Mouse (Mus musculus) kidney, embryonic 16.5 days (tissue): ENCODE results near the gene Slc1a6. TPM values are rescaled to one million over a fixed set of nuclear protein-coding genes. Genes with fewer than 3 reads are reported as not detected.
A peak's percentile ranks its signal among the peaks of the same experiment; 100 is the strongest.
"Not testable (repeated sequence)": the region's sequence is repeated elsewhere in the genome, so short reads cannot be mapped to it uniquely, and the experiment has no call there.

ENCODE experiments used
- ATAC-seq: fragments of 200-750 bp; cut with Nextera tagmentation; 2 replicates; pipeline ENCODE4 v1.8.0; 2017; ENCODE audit warnings: moderate TSS enrichment; ENCODE audit not compliant: low FRiP score, low TSS enrichment
- H3K27ac ChIP-seq: fragments of 300-500 bp; sonication (generic); 2 replicates; pipeline ENCODE4 v1.5.1; 2014; ENCODE audit warnings: low read length
- H3K27me3 ChIP-seq: fragments of 300-500 bp; sonication (generic); 2 replicates; pipeline ENCODE4 v1.6.1; 2014; ENCODE audit warnings: low read length, control low read depth, mixed read lengths; ENCODE audit not compliant: insufficient read depth
- H3K36me3 ChIP-seq: fragments of 300-500 bp; sonication (generic); 2 replicates; pipeline ENCODE4 v1.6.1; 2014; ENCODE audit warnings: low read length, control low read depth, mixed read lengths; ENCODE audit not compliant: insufficient read depth
- H3K4me1 ChIP-seq: fragments of 300-500 bp; sonication (generic); 2 replicates; pipeline ENCODE4 v1.6.1; 2014; ENCODE audit warnings: low read length, control low read depth, mixed read lengths; ENCODE audit not compliant: insufficient read depth
- H3K4me2 ChIP-seq: fragments of 300-500 bp; sonication (generic); replicated peaks from 2 replicates; pipeline ENCODE4 v1.6.1; 2014; ENCODE audit warnings: low read depth, low read length
- H3K4me3 ChIP-seq: fragments of 300-500 bp; sonication (generic); 2 replicates; pipeline ENCODE4 v1.5.1; 2014; ENCODE audit warnings: mild to moderate bottlenecking, low read length
- H3K9ac ChIP-seq: fragments of 300-500 bp; sonication (generic); replicated peaks from 2 replicates; pipeline ENCODE4 v1.6.1; 2014; ENCODE audit warnings: low read length
- H3K9me3 ChIP-seq: fragments of 300-500 bp; sonication (generic); 2 replicates; pipeline ENCODE4 v1.6.1; 2016; ENCODE audit warnings: low read length, control low read depth
- WGBS: fragments of 180-500 bp; shearing (Covaris S2); extraction: QIAGEN DNeasy Blood & Tissue Kit; methylation state at CpG from one replicate; pipeline ENCODE4 v1.1.7; 2014; 5-methylcytosine and 5-hydroxymethylcytosine counted together
- polyA plus RNA-seq: library from polyadenylated mRNA; unstranded; fragments of >200 nt; fragmentation: Nextera tagmentation; extraction: Ambion mirVana; gene quantifications from 2 replicates; pipeline ENCODE4 v1.2.1, GENCODE M21; 2015

Slc1a6 gene
- polyA plus RNA-seq, 1 experiment from 2014 or later: 0.69 TPM

DNA sequence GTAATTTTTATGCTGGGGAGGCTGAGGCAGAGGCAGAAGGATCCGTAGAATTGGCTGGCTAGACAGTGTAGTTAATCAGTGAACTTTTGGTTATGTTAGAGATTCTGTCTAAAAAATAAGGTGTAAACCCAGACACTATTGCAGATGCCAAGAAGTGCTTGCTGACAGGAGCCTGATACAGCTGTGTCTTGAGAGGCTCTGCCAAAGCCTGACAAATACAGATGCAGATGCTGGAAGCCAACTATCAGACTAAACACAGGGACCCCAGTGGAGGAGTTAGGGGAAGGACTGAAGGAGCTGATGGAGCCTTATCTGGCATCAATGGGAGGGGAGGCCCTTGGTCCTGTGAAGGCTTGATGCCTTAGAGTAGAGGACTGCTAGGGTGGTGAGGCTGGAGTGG, 14.7 kb upstream of the Slc1a6 start:
- Histone ChIP-seq H3K9me3 (peaks cover 7% of the 10 kb centered on the region), H3K4me3 (no peak overlapping the region), H3K4me1 (no peaks in the 10 kb centered on the region), H3K4me2 (no peak overlapping the region), H3K27ac (no peak overlapping the region), H3K9ac (no peak overlapping the region), H3K27me3 (no peaks in the 10 kb centered on the region), H3K36me3 (no peaks in the 10 kb centered on the region)
- 77% methylated on average over 1 of the region's 1 CpGs for WGBS
- no peak for ATAC-seq

DNA sequence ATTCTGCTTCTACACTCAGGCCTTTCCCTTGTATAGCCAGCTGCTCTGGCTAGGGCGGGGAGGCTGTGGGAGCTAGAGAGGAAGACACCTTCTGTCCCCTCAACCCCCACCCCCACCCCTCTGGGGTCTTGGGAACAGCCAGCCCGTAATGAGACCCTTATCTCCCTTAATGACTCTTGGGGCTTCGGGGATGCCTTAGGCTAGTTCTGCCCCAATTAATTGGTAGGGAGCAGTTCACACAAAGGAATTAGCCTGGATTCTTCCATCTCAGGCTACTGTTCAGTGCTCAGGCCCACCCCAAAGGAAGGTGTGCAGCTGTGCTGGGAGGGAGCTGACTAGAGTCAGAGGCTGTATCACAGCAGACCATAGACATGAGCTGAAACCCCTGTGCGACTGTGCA, 4.5 kb upstream of the Slc1a6 start:
- Histone ChIP-seq H3K4me1 (0 out of 2 replicates have a peak, but pooled peaks cover 4% of the 10 kb centered on the region), H3K9me3 (no peaks in the 10 kb centered on the region), H3K4me2 (no peak overlapping the region), H3K4me3 (no peak overlapping the region), H3K9ac (no peak overlapping the region), H3K36me3 (no peaks in the 10 kb centered on the region), H3K27ac (no peak overlapping the region), H3K27me3 (0 out of 2 replicates have a peak, but pooled peaks cover under 1% of the 10 kb centered on the region)
- 40% methylated on average over 4 of the region's 4 CpGs for WGBS
- ATAC-seq: no peak

DNA sequence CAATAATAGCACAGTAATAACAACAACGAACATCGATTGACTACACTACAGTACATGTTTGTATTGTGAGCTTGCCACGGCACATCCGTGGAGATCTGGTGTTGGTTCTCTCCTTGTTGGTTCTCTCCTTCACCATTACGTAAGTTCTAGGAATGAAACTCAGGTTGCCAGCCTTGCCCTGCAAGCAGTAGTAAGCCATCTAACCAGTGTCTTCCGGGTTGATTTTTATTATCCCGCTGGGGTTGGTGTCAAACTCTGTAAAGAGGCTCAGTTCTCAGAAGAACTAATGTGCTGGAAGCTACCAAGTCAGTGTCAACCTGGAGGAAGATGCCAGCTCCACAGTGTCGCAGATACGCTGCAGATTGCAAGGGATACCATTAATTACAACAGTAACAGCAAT, 769 bp upstream of the Slc1a6 start:
- ATAC-seq: no peak
- Histone ChIP-seq H3K27me3 (0 out of 2 replicates have a peak, but pooled peaks cover 5% of the 10 kb centered on the region), H3K9me3 (no peaks in the 10 kb centered on the region), H3K4me2 (peak overlapping the region; percentile 100), H3K27ac (no peak overlapping the region), H3K36me3 (no peaks in the 10 kb centered on the region), H3K4me1 (0 out of 2 replicates have a peak, but pooled peaks cover 4% of the 10 kb centered on the region), H3K9ac (peak overlapping the region; percentile 72), H3K4me3 (peak overlapping the region; percentile 61)
- 58% methylated on average over 9 of the region's 9 CpGs for WGBS

DNA sequence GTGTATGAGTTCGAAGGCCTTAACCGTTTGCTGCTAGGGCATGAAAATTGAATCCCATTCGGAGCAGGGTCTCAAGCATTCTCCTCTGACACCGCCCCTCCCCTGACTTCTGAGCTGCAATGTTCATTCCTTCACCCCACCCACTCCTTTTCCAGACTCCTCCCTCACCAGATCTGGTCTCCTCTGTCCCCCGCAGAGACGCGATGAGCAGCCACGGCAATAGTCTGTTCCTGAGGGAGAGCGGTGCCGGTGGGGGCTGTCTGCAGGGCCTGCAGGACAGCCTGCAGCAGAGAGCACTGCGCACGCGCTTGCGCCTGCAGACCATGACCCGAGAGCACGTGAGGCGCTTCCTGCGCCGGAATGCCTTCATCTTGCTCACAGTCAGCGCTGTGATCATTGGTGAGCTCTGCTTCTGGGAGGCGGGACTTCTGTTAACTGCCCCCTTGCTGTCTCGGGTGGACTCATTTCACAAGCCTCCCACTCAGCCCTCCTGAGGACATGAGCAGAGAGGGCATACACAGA, 7.3 kb downstream of the Slc1a6 start:
- peak overlapping the region; percentile 53 for H3K4me3 ChIP-seq

DNA sequence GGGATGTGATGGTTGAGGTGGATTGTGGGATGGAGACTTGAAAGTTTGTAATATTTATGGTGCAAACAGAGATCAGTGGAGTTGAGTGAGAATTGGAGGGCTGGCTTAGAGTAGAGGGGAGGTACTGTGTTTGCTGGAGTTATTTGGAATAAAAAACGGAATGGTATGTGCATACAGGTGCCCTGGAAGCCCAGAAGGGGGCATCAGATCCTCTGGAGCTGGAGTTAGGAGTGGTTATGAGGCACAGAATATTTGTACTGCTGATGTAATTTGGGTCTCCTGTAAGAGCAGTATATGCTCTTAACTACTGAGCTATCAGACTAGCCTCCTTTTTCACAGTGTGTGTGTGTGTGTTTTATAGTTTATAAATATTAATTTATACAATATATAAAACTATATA, 10.3 kb downstream of the Slc1a6 start:
- no peak for ATAC-seq
- H3K4me1 ChIP-seq: peaks cover 11% of the 10 kb centered on the region; the same call in 1 of the 2 replicates

More for the DNA sequence above, 7.3 kb downstream of the Slc1a6 start:
- Histone ChIP-seq H3K4me1 (peaks cover 11% of the 10 kb centered on the region; the same call in 1 of the 2 replicates), H3K9me3 (no peaks in the 10 kb centered on the region), H3K9ac (peak overlapping the region; percentile 66), H3K27ac (0 out of 2 replicates have a peak overlapping the region, but pooled peaks have one; percentile 36), H3K27me3 (no peaks in the 10 kb centered on the region), H3K36me3 (no peaks in the 10 kb centered on the region), H3K4me2 (peak overlapping the region; percentile 81)
- WGBS: 4% methylated on average over 22 of the region's 22 CpGs
- ATAC-seq: peak; percentile 96

DNA sequence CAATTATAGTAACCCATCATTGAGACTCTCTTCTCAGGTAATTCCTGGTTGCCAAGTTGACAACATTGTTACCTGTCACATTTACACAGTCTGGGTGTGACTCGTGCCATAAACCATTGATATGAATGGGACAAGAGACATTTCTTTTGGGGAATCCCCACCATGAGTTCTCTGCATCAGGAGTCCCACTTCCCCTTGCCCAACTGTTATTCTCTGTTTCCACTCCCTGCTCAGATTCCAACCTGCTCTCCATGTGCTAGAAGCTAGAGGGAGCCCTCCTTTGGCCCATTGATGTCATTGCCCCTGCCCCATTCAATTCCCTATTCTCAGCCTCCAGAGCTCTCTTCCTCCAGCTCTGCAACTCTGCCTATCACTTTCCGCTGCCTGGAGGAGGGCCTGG, 21.2 kb downstream of the Slc1a6 start:
- Histone ChIP-seq H3K9ac (no peak overlapping the region), H3K27ac (no peak overlapping the region), H3K4me1 (no peaks in the 10 kb centered on the region), H3K4me3 (no peak overlapping the region), H3K36me3 (no peaks in the 10 kb centered on the region), H3K4me2 (no peak overlapping the region), H3K27me3 (no peaks in the 10 kb centered on the region), H3K9me3 (no peaks in the 10 kb centered on the region)
- no peak for ATAC-seq
- WGBS: 84% methylated on average over 2 of the region's 2 CpGs

More for the DNA sequence above, 10.3 kb downstream of the Slc1a6 start:
- Histone ChIP-seq H3K27me3 (no peaks in the 10 kb centered on the region), H3K4me3 (no peak overlapping the region), H3K36me3 (no peaks in the 10 kb centered on the region), H3K9ac (no peak overlapping the region), H3K4me2 (no peak overlapping the region), H3K9me3 (no peaks in the 10 kb centered on the region), H3K27ac (no peak overlapping the region)
- 43% methylated on average over 1 of the region's 1 CpGs for WGBS

DNA sequence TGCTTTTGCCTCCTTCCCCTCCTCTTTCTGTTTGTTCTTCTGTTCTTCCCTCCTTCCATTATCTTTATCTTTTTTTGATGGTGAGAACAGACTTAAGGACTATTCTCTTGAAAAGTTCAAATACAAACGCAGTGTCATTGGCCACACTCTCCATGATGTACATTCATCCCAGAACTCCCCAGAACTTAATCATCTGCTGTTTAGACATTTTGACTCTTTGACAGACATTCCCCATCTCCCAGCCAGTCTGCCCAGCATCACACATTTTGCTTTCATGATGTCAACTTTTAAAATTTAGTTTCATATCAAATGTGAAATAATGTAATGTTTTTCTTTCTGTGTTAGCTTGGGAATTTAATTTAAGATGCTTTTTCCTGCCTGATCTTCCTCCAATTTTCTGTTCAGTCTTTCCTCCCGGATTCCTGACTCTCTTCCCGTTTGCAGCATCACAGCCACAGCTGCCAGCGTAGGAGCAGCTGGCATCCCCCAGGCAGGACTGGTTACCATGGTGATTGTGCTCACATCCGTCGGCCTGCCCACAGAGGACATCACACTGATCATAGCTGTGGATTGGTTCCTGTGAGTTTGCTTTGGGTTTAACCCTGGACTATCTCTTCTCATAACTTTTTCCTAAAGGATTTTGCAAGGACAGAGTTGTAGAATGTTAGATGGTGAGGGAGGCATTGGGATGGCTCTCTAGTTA, 32.2 kb downstream of the Slc1a6 start:
- Histone ChIP-seq H3K27me3 (no peaks in the 10 kb centered on the region), H3K27ac (no peak overlapping the region), H3K4me3 (no peak overlapping the region), H3K4me1 (no peaks in the 10 kb centered on the region), H3K4me2 (no peak overlapping the region), H3K36me3 (no peaks in the 10 kb centered on the region), H3K9ac (no peak overlapping the region), H3K9me3 (no peaks in the 10 kb centered on the region)
- 56% methylated on average over 6 of the region's 6 CpGs for WGBS
- ATAC-seq: no peak

DNA sequence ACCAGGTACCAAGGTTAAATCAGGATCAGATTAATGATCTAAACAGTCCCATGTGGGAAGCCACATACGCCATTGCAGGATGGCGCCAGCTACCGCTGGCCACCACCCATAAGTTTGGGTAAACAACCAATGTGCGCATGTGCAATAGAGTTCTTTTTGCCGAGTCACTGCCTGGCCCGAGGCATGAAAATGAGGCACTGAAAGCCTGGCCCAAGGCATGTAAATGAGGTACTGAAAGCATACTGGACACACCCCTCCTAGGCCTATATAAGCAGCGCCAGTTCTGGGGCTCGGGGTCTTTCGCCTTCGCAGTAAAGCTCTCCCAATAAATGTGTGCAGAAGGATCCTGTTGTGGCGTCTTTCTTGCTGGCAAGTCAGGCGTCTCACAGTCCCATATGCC, 60.2 kb downstream of the Slc1a6 start:
- not testable (repeated sequence) for H3K4me2 ChIP-seq, H3K9me3 ChIP-seq, ATAC-seq, H3K4me1 ChIP-seq, H3K9ac ChIP-seq, H3K27me3 ChIP-seq, H3K4me3 ChIP-seq, H3K27ac ChIP-seq, H3K36me3 ChIP-seq
- whole genome bisulfite sequencing: 92% methylated on average over 12 of the region's 12 CpGs

DNA sequence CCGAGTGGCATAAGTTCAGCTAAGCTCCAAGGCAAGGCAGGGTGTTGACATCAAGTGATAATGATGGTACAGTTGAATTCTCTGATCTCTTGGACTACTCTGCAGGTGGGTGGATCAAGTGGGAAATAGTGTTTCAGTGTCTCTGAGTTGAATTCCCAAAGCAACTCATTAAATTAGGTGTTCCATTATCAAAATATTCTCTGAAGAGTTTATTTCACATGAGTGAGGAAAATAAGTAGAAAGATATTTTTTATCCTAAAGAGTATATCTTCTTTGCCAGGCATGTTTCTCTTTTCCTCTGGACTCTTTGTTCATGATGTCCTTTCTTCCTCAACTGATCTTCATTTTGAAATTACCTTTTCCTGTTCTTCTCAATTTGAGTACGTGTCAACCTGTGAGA, 71.8 kb downstream of the Slc1a6 start, which contains the start of gene Olfr1356:
Gene Olfr1356, minus strand, starts transcription at position 101 of the 400 bp plus-strand sequence.
- Histone ChIP-seq H3K27ac (no peak within 1 kb of the TSS), H3K4me1 (no peaks in the 10 kb centered on the region), H3K9ac (no peak within 1 kb of the TSS), H3K4me2 (no peak within 1 kb of the TSS), H3K9me3 (0 out of 2 replicates have a peak, but pooled peaks cover 4% of the 10 kb centered on the region), H3K36me3 (no peaks in the 10 kb centered on the region), H3K27me3 (no peaks in the 10 kb centered on the region), H3K4me3 (no peak within 1 kb of the TSS)
- ATAC-seq: no peak
- 82% methylated on average over 2 of the region's 2 CpGs for WGBS
